10 mouse cellular contexts compared by ENCODE assay signal in genomic region chr12:32757441-32758119, GRCm38 (mm10).
DNase-seq lines count a peak whose midpoint lies in the region; ATAC-seq and TF ChIP-seq lines count a peak whose summit lies in the region.
"Had no signal": no experiment of that assay in that cellular context is flagged by ENCODE, and none has a peak within 500 bp of the region (broad histone marks: within the 10 kb centered on the region; RNA-seq: fewer than 3 reads in every experiment).

No protein-coding gene starts in this region.

- H3K9ac ChIP-seq in midbrain, postnatal 0 days (replicated peaks; ENCODE audit: low read length, poor library complexity, severe bottlenecking), result no peak overlapping the region
- H3K9ac ChIP-seq in midbrain, embryonic 11.5 days (ENCODE audit: low read length), result no peak overlapping the region
- H3K9ac ChIP-seq in stomach, postnatal 0 days (ENCODE audit: low read length), result no peak overlapping the region
- H3K9ac ChIP-seq: heart, embryonic 15.5 days had no signal

- WGBS in midbrain, postnatal 0 days, result 70% methylated on average over 2 of the region's 2 CpGs
- WGBS in midbrain, embryonic 11.5 days, result 84% methylated on average over 2 of the region's 2 CpGs
- 39% methylated on average over 2 of the region's 2 CpGs for WGBS in stomach, postnatal 0 days

- ATAC-seq in frontal cortex, adult (ENCODE audit: low TSS enrichment), result peak; percentile 73
- no peak; the same call in 1 of the 2 replicates for ATAC-seq in midbrain, postnatal 0 days (ENCODE audit: low FRiP score)
- no peak for ATAC-seq in midbrain, embryonic 11.5 days (ENCODE audit: low FRiP score)
- 0 out of 2 replicates have a peak, but pooled peaks have one; percentile 45 for ATAC-seq in stomach, postnatal 0 days (ENCODE audit: low FRiP score, low TSS enrichment)
- ATAC-seq: CD4-positive, CD25-positive, alpha-beta regulatory T cell, adult 4 months had no signal

- no peaks in the 10 kb centered on the region for H3K27me3 ChIP-seq in midbrain, postnatal 0 days (ENCODE audit: insufficient read depth, low read length)
- no peaks in the 10 kb centered on the region for H3K27me3 ChIP-seq in midbrain, embryonic 11.5 days (ENCODE audit: control insufficient read depth, insufficient read depth, low read length)
- H3K27me3 ChIP-seq in stomach, postnatal 0 days (ENCODE audit: control insufficient read depth, insufficient read depth, low read length), result no peaks in the 10 kb centered on the region

- no peak for TF ChIP-seq EP300 in stomach, postnatal 0 days (optimal IDR thresholded peaks at IDR 0.05)

- no peak for TF ChIP-seq CTCF in midbrain, postnatal 0 days (IDR thresholded peaks at IDR 0.05)
- TF ChIP-seq CTCF in layer of hippocampus, adult 2 months (conservative IDR thresholded peaks at IDR 0.05), result no peak
- no peak for TF ChIP-seq CTCF in stomach, postnatal 0 days (IDR thresholded peaks at IDR 0.05; ENCODE audit: low read depth)

- no peak overlapping the region for H3K4me2 ChIP-seq in midbrain, postnatal 0 days (ENCODE audit: low read depth, low read length, poor library complexity, severe bottlenecking)
- no peak overlapping the region for H3K4me2 ChIP-seq in midbrain, embryonic 11.5 days
- H3K4me2 ChIP-seq in stomach, postnatal 0 days (replicated peaks; ENCODE audit: low read depth), result no peak overlapping the region
- H3K4me2 ChIP-seq: heart, embryonic 15.5 days had no signal

- H3K4me3 ChIP-seq in midbrain, postnatal 0 days (ENCODE audit: low read depth, low read length), result no peak overlapping the region
- H3K4me3 ChIP-seq in midbrain, embryonic 11.5 days (ENCODE audit: low read depth, low read length), result no peak overlapping the region
- no peak overlapping the region for H3K4me3 ChIP-seq in layer of hippocampus, adult 2 months
- no peak overlapping the region for H3K4me3 ChIP-seq in stomach, postnatal 0 days (ENCODE audit: low read depth, low read length)
- H3K4me3 ChIP-seq: heart, embryonic 15.5 days had no signal

- no peaks in the 10 kb centered on the region for H3K36me3 ChIP-seq in midbrain, postnatal 0 days (ENCODE audit: insufficient read depth, low read length)
- no peaks in the 10 kb centered on the region for H3K36me3 ChIP-seq in midbrain, embryonic 11.5 days (ENCODE audit: control insufficient read depth, insufficient read depth, low read length)
- H3K36me3 ChIP-seq in stomach, postnatal 0 days (ENCODE audit: control insufficient read depth, insufficient read depth, low read length), result no peaks in the 10 kb centered on the region
- H3K36me3 ChIP-seq: heart, embryonic 15.5 days had no signal

- no peaks in the 10 kb centered on the region for H3K4me1 ChIP-seq in midbrain, postnatal 0 days (ENCODE audit: insufficient read depth, low read length)
- H3K4me1 ChIP-seq in midbrain, embryonic 11.5 days (ENCODE audit: control insufficient read depth, insufficient read depth, low read length), result no peaks in the 10 kb centered on the region
- H3K4me1 ChIP-seq in stomach, postnatal 0 days (replicated peaks; ENCODE audit: control insufficient read depth, insufficient read depth), result no peaks in the 10 kb centered on the region

- no peaks in the 10 kb centered on the region for H3K9me3 ChIP-seq in midbrain, postnatal 0 days (ENCODE audit: low read length)
- no peaks in the 10 kb centered on the region for H3K9me3 ChIP-seq in midbrain, embryonic 11.5 days (ENCODE audit: control insufficient read depth, low read length)
- no peaks in the 10 kb centered on the region for H3K9me3 ChIP-seq in stomach, postnatal 0 days (ENCODE audit: control insufficient read depth, low read length)
- H3K9me3 ChIP-seq: heart, embryonic 15.5 days had no signal

- no peak for DNase-seq in frontal cortex, postnatal 25 days (ENCODE audit: low spot score in 2 of 2)
- peak; percentile 73 for DNase-seq in midbrain, postnatal 0 days (ENCODE audit: low spot score)
- no peak for DNase-seq in midbrain, embryonic 11.5 days (ENCODE audit: low spot score, missing footprints)
- DNase-seq in layer of hippocampus, adult 2 months (ENCODE audit: low spot score in 2 of 2), result peak; percentile 65 to 66
- DNase-seq in stomach, postnatal 0 days (ENCODE audit: low spot score), result no peak
- DNase-seq in B cell, adult 2 months, result no peak
- no peak for DNase-seq in natural killer cell, adult 2 months (ENCODE audit: low spot score in 2 of 2)

- no peak overlapping the region for H3K27ac ChIP-seq in midbrain, postnatal 0 days (ENCODE audit: low read depth, low read length)
- no peak overlapping the region for H3K27ac ChIP-seq in midbrain, embryonic 11.5 days (ENCODE audit: low read depth, low read length)
- H3K27ac ChIP-seq in layer of hippocampus, adult 2 months, result peak overlapping the region; percentile 47
- H3K27ac ChIP-seq in stomach, postnatal 0 days (replicated peaks), result no peak overlapping the region
- H3K27ac ChIP-seq: heart, embryonic 15.5 days had no signal

Comparison
In these comparisons a context has a peak if more than half of its experiments do, and no peak if none do; other contexts are left out.
1. DNase-seq: peak in midbrain, postnatal 0 days (single experiment) and layer of hippocampus, adult 2 months (2 of 2); none in frontal cortex, postnatal 25 days (0 of 2), midbrain, embryonic 11.5 days (single experiment), stomach, postnatal 0 days (single experiment), B cell, adult 2 months (0 of 2) and natural killer cell, adult 2 months (0 of 2).
2. ATAC-seq: peak in frontal cortex, adult (single experiment) and stomach, postnatal 0 days (single experiment); none in midbrain, postnatal 0 days (single experiment) and midbrain, embryonic 11.5 days (single experiment).